Mouse (Mus musculus) neural tube, embryonic 14.5 days (tissue): ENCODE measurements around the gene Col24a1. TPM values are rescaled to one million over a fixed set of nuclear protein-coding genes. Genes with fewer than 3 reads are reported as not detected.

Experiments used
- ATAC-seq: fragments of 200-750 bp; cut with Nextera tagmentation; 2 replicates; pipeline ENCODE4 v1.8.0; 2017; ENCODE audit warnings: low read depth, mild to moderate bottlenecking, moderate TSS enrichment, moderate library complexity
- H3K27ac ChIP-seq: fragments of 300-500 bp; sonication (generic); 2 replicates; pipeline ENCODE4 v1.5.1; 2014; ENCODE audit warnings: low read depth, mild to moderate bottlenecking, control low read depth, low read length, moderate library complexity, mixed read lengths
- H3K27me3 ChIP-seq: fragments of 300-500 bp; sonication (generic); 2 replicates; pipeline ENCODE4 v1.6.1; 2014; ENCODE audit warnings: low read length; ENCODE audit not compliant: control insufficient read depth, insufficient read depth
- H3K36me3 ChIP-seq: fragments of 300-500 bp; sonication (generic); 2 replicates; pipeline ENCODE4 v1.6.1; 2014; ENCODE audit warnings: low read length, mixed read lengths; ENCODE audit not compliant: control insufficient read depth, insufficient read depth
- H3K4me1 ChIP-seq: fragments of 300-500 bp; sonication (generic); 2 replicates; pipeline ENCODE4 v1.6.1; 2014; ENCODE audit warnings: low read length; ENCODE audit not compliant: control insufficient read depth, insufficient read depth
- H3K4me2 ChIP-seq: fragments of 300-500 bp; sonication (generic); 2 replicates; pipeline ENCODE4 v1.6.1; 2014; ENCODE audit warnings: mild to moderate bottlenecking, low read depth, low read length, control low read depth
- H3K4me3 ChIP-seq: fragments of 300-500 bp; sonication (generic); 2 replicates; pipeline ENCODE4 v1.5.1; 2014; ENCODE audit warnings: low read depth, low read length, control low read depth, mixed read lengths
- H3K9ac ChIP-seq: fragments of 300-500 bp; sonication (generic); replicated peaks from 2 replicates; pipeline ENCODE4 v1.6.1; 2014; ENCODE audit warnings: low read depth, mild to moderate bottlenecking, control low read depth, low read length, mixed read lengths
- H3K9me3 ChIP-seq: fragments of 300-500 bp; sonication (generic); 2 replicates; pipeline ENCODE4 v1.6.1; 2016; ENCODE audit warnings: low read length; ENCODE audit not compliant: control insufficient read depth
- WGBS: fragments of 180-500 bp; shearing (Covaris S2); extraction: QIAGEN DNeasy Blood & Tissue Kit; methylation state at CpG from one replicate; pipeline ENCODE4 v1.1.7; 2014; 5-methylcytosine and 5-hydroxymethylcytosine counted together
- polyA plus RNA-seq: library from polyadenylated mRNA; unstranded; fragments of >200 nt; fragmentation: Nextera tagmentation; extraction: Ambion mirVana; gene quantifications from 2 replicates; pipeline ENCODE4 v1.2.1, GENCODE M21; 2014

The Col24a1 gene
- polyA plus RNA-seq, 1 experiment from 2014 or later = 0.94 TPM

DNA sequence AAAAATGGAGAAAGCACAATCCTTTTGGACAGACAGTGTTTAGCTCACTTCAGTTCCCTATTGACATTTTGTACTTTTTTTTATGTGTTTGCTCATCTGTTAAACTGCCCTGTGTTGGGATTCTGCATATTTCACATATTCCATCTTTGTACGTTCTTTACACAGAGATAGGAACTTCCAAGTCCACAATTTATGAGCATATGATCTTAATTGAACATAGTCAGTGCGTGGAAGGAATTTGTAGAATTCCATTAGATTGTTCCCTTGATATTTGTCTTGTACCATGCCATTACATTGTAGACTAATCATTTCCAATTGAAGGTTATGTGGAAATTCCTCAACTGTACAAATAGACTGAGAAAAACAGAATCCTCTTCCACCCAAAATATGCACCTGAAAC lies 212.6 kb downstream of the Col24a1 start:
- H3K4me3 ChIP-seq = no peak overlapping the region
- H3K9me3 ChIP-seq = no peaks in the 10 kb centered on the region
- ATAC-seq = no peak
- no peaks in the 10 kb centered on the region for H3K36me3 ChIP-seq
- 77% methylated on average over 2 of the region's 2 CpGs for WGBS
- no peak overlapping the region for H3K9ac ChIP-seq
- no peaks in the 10 kb centered on the region for H3K4me1 ChIP-seq
- H3K27ac ChIP-seq = no peak overlapping the region
- no peaks in the 10 kb centered on the region for H3K27me3 ChIP-seq
- H3K4me2 ChIP-seq = no peak overlapping the region

DNA sequence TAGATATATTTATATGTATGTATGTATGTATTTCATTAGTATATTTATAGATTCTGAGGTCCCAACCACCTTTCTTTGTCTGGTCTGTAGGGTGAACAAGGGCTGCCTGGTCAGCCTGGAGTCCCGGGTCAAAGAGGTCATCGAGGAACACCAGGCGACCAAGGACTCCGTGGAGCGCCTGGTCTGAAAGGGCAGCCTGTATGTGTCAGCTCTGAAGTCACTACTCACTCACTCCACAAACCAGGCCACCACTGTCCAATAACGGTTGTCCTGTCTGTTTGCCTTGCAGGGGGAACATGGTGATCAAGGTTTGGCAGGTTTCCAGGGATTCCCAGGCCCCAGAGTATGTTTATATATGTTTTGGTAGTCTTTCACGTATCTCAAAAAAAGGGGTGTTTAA lies 216.3 kb downstream of the Col24a1 start:
- Histone ChIP-seq H3K9me3 (no peaks in the 10 kb centered on the region), H3K9ac (no peak overlapping the region), H3K36me3 (no peaks in the 10 kb centered on the region), H3K27me3 (no peaks in the 10 kb centered on the region), H3K4me1 (no peaks in the 10 kb centered on the region), H3K27ac (no peak overlapping the region), H3K4me2 (no peak overlapping the region), H3K4me3 (no peak overlapping the region)
- WGBS = 81% methylated on average over 7 of the region's 7 CpGs
- ATAC-seq = no peak

DNA sequence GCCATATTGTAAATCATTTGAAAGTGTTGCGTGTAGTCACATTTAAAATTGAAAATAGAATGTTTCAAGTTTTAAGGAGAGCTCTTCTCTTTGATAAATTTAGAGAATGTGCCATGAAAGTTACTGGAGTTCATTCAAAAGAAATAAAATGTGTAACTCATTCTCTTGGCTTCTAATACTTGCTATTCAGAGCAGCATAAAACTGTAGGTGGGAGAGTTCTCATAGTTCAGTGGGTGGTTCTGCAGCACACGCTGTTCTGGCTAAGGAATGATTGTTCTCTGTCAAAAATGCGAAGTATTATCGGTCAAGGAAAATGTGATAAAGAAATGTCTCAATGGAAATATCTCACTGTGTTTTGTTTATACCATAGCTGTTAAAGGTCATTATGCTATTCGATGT lies 221.9 kb downstream of the Col24a1 start:
- ATAC-seq = no peak
- no peak overlapping the region for H3K9ac ChIP-seq
- H3K4me1 ChIP-seq = no peaks in the 10 kb centered on the region
- no peak overlapping the region for H3K4me3 ChIP-seq
- no peaks in the 10 kb centered on the region for H3K9me3 ChIP-seq
- H3K27me3 ChIP-seq = no peaks in the 10 kb centered on the region
- no peak overlapping the region for H3K27ac ChIP-seq
- no peak overlapping the region for H3K4me2 ChIP-seq
- WGBS = 83% methylated on average over 5 of the region's 5 CpGs
- H3K36me3 ChIP-seq = no peaks in the 10 kb centered on the region

DNA sequence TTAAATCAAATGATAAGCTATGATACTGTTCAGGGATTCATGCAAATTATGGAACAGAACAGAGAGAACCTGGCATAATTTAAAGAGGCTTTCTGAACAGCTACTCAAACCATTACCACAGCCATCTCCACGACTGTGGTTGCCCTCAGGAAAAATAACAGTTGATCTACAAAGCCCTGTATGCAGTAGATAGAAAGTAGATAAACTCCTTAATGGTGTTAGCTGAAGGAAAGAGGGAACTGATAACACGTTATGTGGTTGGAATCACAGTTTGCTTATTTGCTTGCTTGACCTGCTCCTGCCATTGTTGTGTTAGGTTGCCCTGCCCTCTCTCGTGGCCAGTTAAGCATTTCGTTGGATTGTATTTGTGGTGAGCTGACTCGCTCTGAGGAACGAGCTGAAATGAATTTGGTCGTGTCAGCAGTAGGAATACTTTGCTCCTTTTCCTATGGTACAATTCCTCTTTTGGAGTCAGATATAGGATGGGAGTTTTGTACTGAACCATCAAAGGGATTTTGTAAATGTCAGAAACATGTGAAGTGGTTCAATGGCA lies 229.3 kb downstream of the Col24a1 start:
- no peak overlapping the region for H3K4me2 ChIP-seq
- H3K4me3 ChIP-seq = no peak overlapping the region
- H3K4me1 ChIP-seq = no peaks in the 10 kb centered on the region
- WGBS = 72% methylated on average over 7 of the region's 7 CpGs
- no peaks in the 10 kb centered on the region for H3K9me3 ChIP-seq
- no peak overlapping the region for H3K27ac ChIP-seq
- no peak for ATAC-seq
- no peaks in the 10 kb centered on the region for H3K27me3 ChIP-seq
- H3K9ac ChIP-seq = no peak overlapping the region
- no peaks in the 10 kb centered on the region for H3K36me3 ChIP-seq

DNA sequence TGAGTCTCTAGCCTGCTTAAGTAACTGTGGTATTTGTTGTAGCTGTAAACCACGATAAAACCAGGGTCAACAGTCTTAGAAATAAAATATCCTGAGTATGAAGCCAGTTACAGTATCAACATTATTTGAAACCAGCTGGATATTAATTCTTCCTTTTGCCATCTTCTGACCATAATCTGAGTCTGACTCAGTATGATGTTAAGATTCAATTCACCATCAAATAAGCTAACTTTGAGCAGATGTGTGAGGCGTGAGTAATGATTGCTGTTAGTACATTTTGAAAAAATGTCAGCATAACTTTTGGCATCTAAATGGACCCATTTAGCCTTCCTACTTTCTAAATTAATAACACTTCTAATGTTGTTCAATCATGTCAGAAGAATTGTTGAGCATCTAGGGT lies 230.0 kb downstream of the Col24a1 start:
- H3K4me1 ChIP-seq = no peaks in the 10 kb centered on the region
- no peak for ATAC-seq
- no peaks in the 10 kb centered on the region for H3K9me3 ChIP-seq
- 93% methylated on average over 2 of the region's 2 CpGs for WGBS
- H3K36me3 ChIP-seq = no peaks in the 10 kb centered on the region
- H3K27ac ChIP-seq = no peak overlapping the region
- H3K4me2 ChIP-seq = no peak overlapping the region
- no peak overlapping the region for H3K9ac ChIP-seq
- H3K27me3 ChIP-seq = no peaks in the 10 kb centered on the region
- no peak overlapping the region for H3K4me3 ChIP-seq

DNA sequence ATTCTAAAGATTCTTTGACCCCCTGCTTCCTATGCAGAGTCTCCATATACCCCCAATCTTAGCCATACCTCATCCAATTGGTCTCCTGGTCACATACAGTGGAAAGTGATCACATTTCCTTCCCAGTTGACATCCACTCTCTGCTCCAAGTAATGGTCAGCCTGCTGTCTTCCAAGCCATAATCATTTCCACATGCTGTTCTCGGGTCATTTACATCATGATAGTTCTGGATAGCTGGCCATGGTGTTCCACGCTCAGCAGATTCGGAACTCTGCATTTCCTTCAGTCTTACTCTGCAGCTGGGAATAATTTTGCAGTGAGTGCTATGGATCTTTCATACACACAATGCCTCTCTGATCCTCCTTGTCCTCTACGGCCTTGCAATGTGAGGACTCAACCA lies 233.0 kb downstream of the Col24a1 start:
- ATAC-seq = no peak
- no peak overlapping the region for H3K4me2 ChIP-seq
- H3K27me3 ChIP-seq = no peaks in the 10 kb centered on the region
- H3K9me3 ChIP-seq = no peaks in the 10 kb centered on the region
- 95% methylated on average over 4 of the region's 4 CpGs for WGBS
- no peaks in the 10 kb centered on the region for H3K4me1 ChIP-seq
- H3K36me3 ChIP-seq = no peaks in the 10 kb centered on the region
- no peak overlapping the region for H3K27ac ChIP-seq
- no peak overlapping the region for H3K4me3 ChIP-seq
- no peak overlapping the region for H3K9ac ChIP-seq

DNA sequence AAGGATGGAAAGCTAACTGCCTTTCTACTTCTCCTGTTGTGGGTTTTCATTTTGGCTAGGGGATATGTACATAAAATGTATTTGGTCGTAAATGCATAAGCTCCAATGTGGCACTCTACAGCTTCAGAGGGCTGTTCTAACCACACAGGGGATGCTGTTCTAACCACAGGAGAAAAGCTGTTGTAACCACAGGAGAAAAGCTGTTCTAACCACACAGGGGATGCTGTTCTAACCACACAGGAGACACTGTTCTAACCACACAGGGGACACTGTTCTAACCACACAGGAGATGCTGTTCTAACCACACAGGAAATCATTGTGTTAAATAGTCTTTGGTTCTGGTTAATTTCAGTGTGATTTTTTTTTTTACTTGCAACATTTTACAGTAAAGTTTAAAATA lies 245.6 kb downstream of the Col24a1 start:
- Histone ChIP-seq H3K27me3 (no peaks in the 10 kb centered on the region), H3K4me3 (no peak overlapping the region), H3K4me1 (no peaks in the 10 kb centered on the region), H3K27ac (no peak overlapping the region), H3K9ac (no peak overlapping the region), H3K36me3 (no peaks in the 10 kb centered on the region), H3K4me2 (no peak overlapping the region), H3K9me3 (no peaks in the 10 kb centered on the region)
- WGBS = 81% methylated on average over 1 of the region's 1 CpGs
- ATAC-seq = no peak

DNA sequence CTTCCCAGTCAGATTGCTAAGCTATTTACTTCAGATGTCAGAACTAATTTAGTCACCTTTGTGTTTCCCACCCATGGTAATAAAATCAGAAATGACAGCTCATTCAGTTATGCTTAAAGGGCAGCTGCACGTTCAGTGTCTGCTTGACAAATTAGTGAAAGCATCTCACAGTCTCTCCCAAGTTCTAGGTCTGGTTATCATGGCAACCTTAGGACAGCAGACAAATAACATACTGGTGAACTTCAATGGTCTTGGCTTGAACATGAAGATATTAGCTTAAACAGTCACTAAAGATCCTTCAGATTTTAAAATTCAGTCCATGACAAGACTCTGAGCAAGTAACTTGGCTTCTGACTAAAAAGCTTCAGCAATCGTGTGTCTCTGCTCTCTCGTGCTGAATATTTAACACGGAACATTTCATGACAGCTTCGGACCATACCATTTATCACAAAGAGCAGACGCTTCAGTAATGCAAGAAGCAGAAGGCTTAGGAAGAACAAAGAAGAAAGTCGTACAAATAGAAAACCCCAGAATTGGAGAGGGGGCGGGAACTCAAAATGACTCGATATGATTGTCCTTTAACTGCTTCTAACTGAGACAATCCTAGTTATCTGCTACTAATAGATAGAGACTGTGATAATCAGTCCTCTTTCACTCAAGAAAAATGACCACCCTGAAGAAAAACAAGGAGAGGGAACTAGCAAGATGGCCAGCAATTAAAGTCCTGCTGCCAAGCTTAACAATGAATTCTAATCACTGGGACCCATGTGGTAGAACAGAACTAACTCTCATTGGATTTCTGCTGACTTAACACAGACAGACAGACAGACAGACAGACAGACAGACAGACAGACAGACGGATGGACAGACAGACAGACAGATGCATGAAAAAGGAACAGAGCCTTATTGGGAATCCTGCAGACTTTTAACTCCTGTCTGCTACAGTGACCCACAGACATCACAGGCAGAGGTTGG lies 256.5 kb downstream of the Col24a1 start:
- 75% methylated on average over 10 of the region's 10 CpGs for WGBS
- H3K4me1 ChIP-seq = no peaks in the 10 kb centered on the region
- no peak overlapping the region for H3K9ac ChIP-seq
- no peak overlapping the region for H3K4me2 ChIP-seq
- ATAC-seq = no peak
- no peaks in the 10 kb centered on the region for H3K27me3 ChIP-seq
- no peak overlapping the region for H3K27ac ChIP-seq
- H3K4me3 ChIP-seq = no peak overlapping the region
- H3K9me3 ChIP-seq = no peaks in the 10 kb centered on the region
- no peaks in the 10 kb centered on the region for H3K36me3 ChIP-seq

DNA sequence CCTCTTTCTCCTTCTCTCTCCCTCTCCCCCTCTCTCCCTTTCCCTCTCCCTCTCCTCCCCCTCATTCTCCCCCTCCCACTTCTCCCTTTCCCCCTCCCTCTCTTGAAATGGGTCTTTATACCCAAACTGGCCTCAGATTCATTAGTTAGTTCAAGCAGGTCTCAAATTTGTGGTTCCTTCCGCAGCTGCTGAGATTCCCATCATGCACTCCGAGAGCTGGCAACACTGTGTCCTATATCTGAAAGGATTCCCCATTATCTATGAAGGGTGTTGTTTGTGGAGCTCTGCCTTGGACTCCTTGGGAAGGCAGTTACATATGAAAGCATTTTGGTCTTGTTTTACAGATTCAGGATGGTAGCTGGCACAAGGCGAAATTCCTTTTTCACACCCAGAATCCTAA lies 257.9 kb downstream of the Col24a1 start:
- no peaks in the 10 kb centered on the region for H3K36me3 ChIP-seq
- H3K4me2 ChIP-seq = no peak overlapping the region
- no peak for ATAC-seq
- H3K9ac ChIP-seq = no peak overlapping the region
- no peaks in the 10 kb centered on the region for H3K27me3 ChIP-seq
- 65% methylated on average over 3 of the region's 3 CpGs for WGBS
- no peaks in the 10 kb centered on the region for H3K4me1 ChIP-seq
- no peak overlapping the region for H3K4me3 ChIP-seq
- H3K27ac ChIP-seq = no peak overlapping the region
- H3K9me3 ChIP-seq = no peaks in the 10 kb centered on the region
